Mouse (Mus musculus): ENCODE data around the gene Ttc13.

GRCm38 (mm10) chr8:124702183-124702582, 19.6 kb downstream of the Ttc13 start:
- TF ChIP-seq CTCF (IDR thresholded peaks at IDR 0.05; ENCODE audit: control insufficient read depth, insufficient read depth, insufficient replicate concordance, low read depth, low read length), result no peak
- TF ChIP-seq POLR2A (IDR thresholded peaks at IDR 0.05; ENCODE audit: control insufficient read depth, low read depth, low read length), result no peak
